ENCODE assay signal across 8 mouse cellular contexts in genomic region chr4:108620536-108620935, GRCm38 (mm10). TPM values are rescaled to one million over a fixed set of nuclear protein-coding genes. Genes with fewer than 3 reads are reported as not detected.
DNase-seq lines count a peak whose midpoint lies in the region; ATAC-seq and TF ChIP-seq lines count a peak whose summit lies in the region.

No protein-coding gene starts in this region.

- peak overlapping the region; percentile 85 for H3K27ac ChIP-seq in heart, embryonic 13.5 days (replicated peaks)
- H3K27ac ChIP-seq in forebrain, embryonic 14.5 days (ENCODE audit: low read depth, low read length) = peak overlapping the region; percentile 90; the same call in 1 of the 2 replicates
- peak overlapping the region; percentile 34; the same call in 1 of the 2 replicates for H3K27ac ChIP-seq in small intestine, adult 2 months (ENCODE audit: insufficient read depth, low read depth, low read length)

- TF ChIP-seq CTCF in G1E (IDR thresholded peaks at IDR 0.05; ENCODE audit: low read depth, low read length) = no peak
- no peak for TF ChIP-seq CTCF in small intestine, adult 2 months (IDR thresholded peaks at IDR 0.05; ENCODE audit: extremely low read depth, insufficient read length, insufficient replicate concordance, low read depth, low read length)

- no peaks in the 10 kb centered on the region for H3K9me3 ChIP-seq in heart, embryonic 13.5 days
- H3K9me3 ChIP-seq in G1E (replicated peaks) = no peaks in the 10 kb centered on the region
- H3K9me3 ChIP-seq in forebrain, embryonic 14.5 days (replicated peaks; ENCODE audit: control insufficient read depth, low read length) = no peaks in the 10 kb centered on the region

- H3K36me3 ChIP-seq in heart, embryonic 13.5 days = peaks cover 28% of the 10 kb centered on the region
- H3K36me3 ChIP-seq in G1E (replicated peaks) = peaks cover 64% of the 10 kb centered on the region
- peaks cover 15% of the 10 kb centered on the region for H3K36me3 ChIP-seq in forebrain, embryonic 14.5 days (ENCODE audit: control insufficient read depth, insufficient read depth, low read length)
- H3K36me3 ChIP-seq in small intestine, adult 2 months (ENCODE audit: control insufficient read depth, insufficient read depth, low read length) = peaks cover 12% of the 10 kb centered on the region

- H3K4me1 ChIP-seq in heart, embryonic 13.5 days = peaks cover 16% of the 10 kb centered on the region
- H3K4me1 ChIP-seq in G1E (ENCODE audit: insufficient read depth, low read depth, low read length) = peaks cover 47% of the 10 kb centered on the region
- peaks cover 9% of the 10 kb centered on the region; the same call in 1 of the 2 replicates for H3K4me1 ChIP-seq in forebrain, embryonic 14.5 days (ENCODE audit: control insufficient read depth, insufficient read depth, low read length)
- peaks cover 10% of the 10 kb centered on the region; the same call in 1 of the 2 replicates for H3K4me1 ChIP-seq in small intestine, adult 2 months (ENCODE audit: control insufficient read depth, insufficient read depth, insufficient read length, low read length)

- no peaks in the 10 kb centered on the region for H3K27me3 ChIP-seq in heart, embryonic 13.5 days (replicated peaks)
- H3K27me3 ChIP-seq in G1E (ENCODE audit: insufficient read depth, low read length) = no peaks in the 10 kb centered on the region
- H3K27me3 ChIP-seq in forebrain, embryonic 14.5 days (replicated peaks; ENCODE audit: control insufficient read depth, insufficient read depth, low read length) = no peaks in the 10 kb centered on the region
- H3K27me3 ChIP-seq in small intestine, adult 2 months (ENCODE audit: control insufficient read depth, insufficient read depth, low read length) = no peaks in the 10 kb centered on the region

- peak overlapping the region; percentile 89 for H3K4me3 ChIP-seq in heart, embryonic 13.5 days
- H3K4me3 ChIP-seq in G1E (ENCODE audit: low read depth, low read length) = peak overlapping the region; percentile 73
- H3K4me3 ChIP-seq in forebrain, embryonic 14.5 days (ENCODE audit: low read depth, low read length) = peak overlapping the region; percentile 74
- H3K4me3 ChIP-seq in small intestine, adult 2 months (ENCODE audit: low read depth, low read length) = peak overlapping the region; percentile 92

- WGBS in heart, embryonic 13.5 days = 16% methylated on average over 8 of the region's 8 CpGs
- WGBS in forebrain, embryonic 14.5 days = 15% methylated on average over 8 of the region's 8 CpGs
- 12% methylated on average over 8 of the region's 8 CpGs for WGBS in small intestine, adult 2 months

- peak overlapping the region; percentile 71 for H3K4me2 ChIP-seq in heart, embryonic 13.5 days
- peak overlapping the region; percentile 87 for H3K4me2 ChIP-seq in forebrain, embryonic 14.5 days (ENCODE audit: low read length)

- intact Hi-C loops in left cerebral cortex, postnatal 4 days (cut with DNase I) = no loop called here

- peak overlapping the region; percentile 94 for H3K9ac ChIP-seq in heart, embryonic 13.5 days
- peak overlapping the region; percentile 94 for H3K9ac ChIP-seq in forebrain, embryonic 14.5 days (ENCODE audit: low read length)

- ATAC-seq in heart, embryonic 13.5 days (ENCODE audit: extremely low read depth, insufficient number of reproducible peaks, low FRiP score, low TSS enrichment) = no peak
- no peak for ATAC-seq in G1E (ENCODE audit: extremely low read depth, insufficient number of reproducible peaks, low FRiP score, poor library complexity, severe bottlenecking)
- peak; percentile 10; the same call in 1 of the 2 replicates for ATAC-seq in forebrain, embryonic 14.5 days

- no peak for DNase-seq in heart, adult 8-10 months (ENCODE audit: low spot score)
- DNase-seq in G1E (ENCODE audit: low spot score) (peak; percentile 24), liver (peak; percentile 24)
- no peak for DNase-seq in forebrain, embryonic 14.5 days (ENCODE audit: low spot score)
- DNase-seq in adrenal gland, adult 2 months = no peak
- DNase-seq in left cerebral cortex, postnatal 4 days = no peak

- TF ChIP-seq POLR2A in small intestine, adult 2 months (IDR thresholded peaks at IDR 0.05; ENCODE audit: low read depth, low read length) = no peak

RNA-seq across cellular contexts. Expression of gene Cc2d1b, which starts 0.8 kb away (rescaled TPM):
- 14.7 and 15.3 TPM in 2 replicates for polyA plus RNA-seq in heart, embryonic 13.5 days (2015; fragmentation: Nextera tagmentation; extraction: Ambion mirVana)
- total RNA-seq in heart, adult 8-10 months (2022) = 10 to 100 TPM; 15.4 to 15.8 (median 15.8) TPM
- total RNA-seq in G1E (2014; fragmentation: Nextera tagmentation) (35.0 and 45.7 TPM in 2 replicates), G1E (2017) (75.9 and 85.8 TPM in 2 replicates)
- 73.5 and 80.8 TPM in 2 replicates for polyA plus RNA-seq in G1E (2012)
- polyA plus RNA-seq in forebrain, embryonic 14.5 days (2014; fragmentation: Nextera tagmentation; extraction: Ambion mirVana) = 16.5 and 17.3 TPM in 2 replicates
- polyA plus RNA-seq in small intestine, adult 2 months (2012; rRNA removed) = 9.0 and 20.5 TPM in 2 replicates
- 10 to 100 TPM; 37.3 to 42.1 TPM for total RNA-seq in adrenal gland, adult 2 months (2021)
- polyA plus RNA-seq in adrenal gland, adult 2 months (2012; rRNA removed) = 26.7 and 33.0 TPM in 2 replicates
- total RNA-seq in left cerebral cortex, postnatal 4 days (2021) = 10 to 100 TPM; 36.1 to 43.0 TPM

RNA-seq across cellular contexts. Expression of gene Orc1, which starts 41.3 kb away (rescaled TPM):
- 5.1 and 6.6 TPM in 2 replicates for polyA plus RNA-seq in heart, embryonic 13.5 days (2015; fragmentation: Nextera tagmentation; extraction: Ambion mirVana)
- total RNA-seq in heart, adult 8-10 months (2022) = under 1 TPM in 1 of 4 experiments, not detected in 3; 0.40 TPM
- total RNA-seq in G1E (2014; fragmentation: Nextera tagmentation) (24.0 and 26.7 TPM in 2 replicates), G1E (2017) (21.3 and 22.9 TPM in 2 replicates)
- 24.3 and 24.7 TPM in 2 replicates for polyA plus RNA-seq in G1E (2012)
- 3.3 and 3.4 TPM in 2 replicates for polyA plus RNA-seq in forebrain, embryonic 14.5 days (2014; fragmentation: Nextera tagmentation; extraction: Ambion mirVana)
- 0.15 and 0.41 TPM in 2 replicates for polyA plus RNA-seq in small intestine, adult 2 months (2012; rRNA removed)
- total RNA-seq in adrenal gland, adult 2 months (2021) = under 1 TPM; 0.20 to 0.24 TPM
- polyA plus RNA-seq in adrenal gland, adult 2 months (2012; rRNA removed) = 0.04 TPM in 1 of 2 replicates, not detected in the other
- total RNA-seq in left cerebral cortex, postnatal 4 days (2021) = under 1 TPM; 0.83 to 0.90 TPM

RNA-seq across cellular contexts. Expression of gene Prpf38a, which starts 41.4 kb away (rescaled TPM):
- 56.9 and 63.9 TPM in 2 replicates for polyA plus RNA-seq in heart, embryonic 13.5 days (2015; fragmentation: Nextera tagmentation; extraction: Ambion mirVana)
- 10 to 100 TPM; 12.3 to 16.5 (median 13.5) TPM for total RNA-seq in heart, adult 8-10 months (2022)
- total RNA-seq in G1E (2014; fragmentation: Nextera tagmentation) = 49.0 and 61.0 TPM in 2 replicates
- total RNA-seq in G1E (2017) = 123 and 134 TPM in 2 replicates
- polyA plus RNA-seq in G1E (2012) = 3.6 and 5.1 TPM in 2 replicates
- 97.5 and 110 TPM in 2 replicates for polyA plus RNA-seq in forebrain, embryonic 14.5 days (2014; fragmentation: Nextera tagmentation; extraction: Ambion mirVana)
- 1.1 and 1.4 TPM in 2 replicates for polyA plus RNA-seq in small intestine, adult 2 months (2012; rRNA removed)
- 10 to 100 TPM; 26.8 to 28.4 TPM for total RNA-seq in adrenal gland, adult 2 months (2021)
- 0.66 and 0.99 TPM in 2 replicates for polyA plus RNA-seq in adrenal gland, adult 2 months (2012; rRNA removed)
- 10 to 100 TPM; 48.8 to 52.9 TPM for total RNA-seq in left cerebral cortex, postnatal 4 days (2021)

Comparison
In these comparisons a context has a peak if more than half of its experiments do, and no peak if none do; other contexts are left out.
1. H3K27ac ChIP-seq: peak in every context shown above with its lines; median percentile 90 in forebrain, embryonic 14.5 days; 85 in heart, embryonic 13.5 days; 34 in small intestine, adult 2 months.
2. DNase-seq: peak in G1E (single experiment) and liver (single experiment); none in heart, adult 8-10 months (single experiment), forebrain, embryonic 14.5 days (single experiment), adrenal gland, adult 2 months (single experiment) and left cerebral cortex, postnatal 4 days (single experiment).
3. Peak in every context shown above with its lines, with median percentiles within 50 percentile points of each other: H3K4me3 ChIP-seq.